Mouse (Mus musculus) MEL (cell line): ENCODE measurements around the gene Vegfb. TPM values are rescaled to one million over a fixed set of nuclear protein-coding genes. Genes with fewer than 3 reads are reported as not detected.
A peak's percentile ranks its signal among the peaks of the same experiment; 100 is the strongest.

Experiments used
- DNase-seq: peaks from one replicate; pipeline ENCODE4 v3.0.0; 2011; ENCODE audit warnings: low read depth, low spot score
- H3K27ac ChIP-seq: 2 replicates; pipeline ENCODE4 v1.5.1; 2012; ENCODE audit warnings: low read depth, mild to moderate bottlenecking, control low read depth, low read length, moderate library complexity; ENCODE audit not compliant: control insufficient read depth
- H3K27me3 ChIP-seq, 2 experiments: fragments of 150-350 bp in 1 of 2; sonication (generic) in 1 of 2; 2 replicates each; pipeline ENCODE4 v1.6.1; 2012; ENCODE audit warnings: low read length in 2 of 2, mild to moderate bottlenecking in 2 of 2, improper control_type of control experiment in 1 of 2, moderate library complexity in 1 of 2; ENCODE audit not compliant: insufficient read depth in 2 of 2, control insufficient read depth in 1 of 2
- H3K36me3 ChIP-seq, 2 experiments: 2 replicates each; pipeline ENCODE4 v1.6.1; 2012 to 2014; ENCODE audit warnings: low read length in 2 of 2, improper control_type of control experiment in 1 of 2, inconsistent platforms in 1 of 2, mild to moderate bottlenecking in 1 of 2; ENCODE audit not compliant: insufficient read depth in 2 of 2, control insufficient read depth in 1 of 2
- H3K4me1 ChIP-seq, 2 experiments: fragments of 150-350 bp in 1 of 2; sonication (generic) in 1 of 2; 2 replicates each; pipeline ENCODE4 v1.6.1; 2012; ENCODE audit warnings: low read length in 2 of 2, improper control_type of control experiment in 1 of 2, mild to moderate bottlenecking in 1 of 2; ENCODE audit not compliant: insufficient read depth in 2 of 2, control insufficient read depth in 1 of 2
- H3K4me3 ChIP-seq, 2 experiments: fragments of 150-350 bp in 1 of 2; sonication (generic) in 1 of 2; 2 replicates each; pipeline ENCODE4 v1.5.1; 2012; ENCODE audit warnings: low read depth in 2 of 2, low read length in 2 of 2, mild to moderate bottlenecking in 2 of 2, moderate library complexity in 2 of 2, control low read depth in 1 of 2, improper control_type of control experiment in 1 of 2; ENCODE audit not compliant: control insufficient read depth in 1 of 2, insufficient read depth in 1 of 2
- H3K79me2 ChIP-seq: 2 replicates; pipeline ENCODE4 v1.6.1; 2012; ENCODE audit warnings: mild to moderate bottlenecking, low read length, moderate library complexity; ENCODE audit not compliant: control insufficient read depth, poor library complexity, insufficient read depth
- H3K9ac ChIP-seq: 2 replicates; pipeline ENCODE4 v1.6.1; 2012; ENCODE audit warnings: low read depth, mild to moderate bottlenecking, control low read depth, low read length, moderate library complexity; ENCODE audit not compliant: control insufficient read depth, poor library complexity, severe bottlenecking
- H3K9me3 ChIP-seq: fragments of 150-350 bp; sonication (generic); replicated peaks from 2 replicates; pipeline ENCODE4 v1.6.1; 2012; ENCODE audit warnings: mild to moderate bottlenecking, low read length, improper control_type of control experiment, moderate library complexity; ENCODE audit not compliant: insufficient read depth
- BHLHE40 ChIP-seq: IDR thresholded peaks from 2 replicates; pipeline ENCODE4 v1.6.1; 2012; ENCODE audit warnings: low read depth, mild to moderate bottlenecking, inconsistent platforms, low read length, improper control_type of control experiment, borderline replicate concordance
- CHD1 ChIP-seq: IDR thresholded peaks from 2 replicates; pipeline ENCODE4 v1.6.1; 2012; ENCODE audit warnings: low read depth, mild to moderate bottlenecking, inconsistent platforms, low read length, improper control_type of control experiment
- E2F4 ChIP-seq: IDR thresholded peaks from 2 replicates; pipeline ENCODE4 v1.6.1; 2011; ENCODE audit warnings: low read depth, low read length, improper control_type of control experiment, borderline replicate concordance
- ELF1 ChIP-seq: IDR thresholded peaks from 2 replicates; pipeline ENCODE4 v1.6.1; 2014; ENCODE audit warnings: low read depth, mild to moderate bottlenecking, inconsistent platforms, low read length, improper control_type of control experiment, moderate library complexity
- ETS1 ChIP-seq: IDR thresholded peaks from 2 replicates; pipeline ENCODE4 v1.6.1; 2012; ENCODE audit warnings: low read depth, mild to moderate bottlenecking, inconsistent platforms, low read length, improper control_type of control experiment, moderate library complexity
- GABPA ChIP-seq: IDR thresholded peaks from 2 replicates; pipeline ENCODE4 v1.6.1; 2012; ENCODE audit warnings: low read depth, mild to moderate bottlenecking, inconsistent platforms, low read length, improper control_type of control experiment, moderate library complexity
- GATA1 ChIP-seq: IDR thresholded peaks from 2 replicates; pipeline ENCODE4 v1.6.1; 2011; ENCODE audit warnings: low read depth, low read length, improper control_type of control experiment
- HCFC1 ChIP-seq: IDR thresholded peaks from 2 replicates; pipeline ENCODE4 v1.6.1; 2012; ENCODE audit warnings: low read depth, mild to moderate bottlenecking, inconsistent platforms, low read length, improper control_type of control experiment, moderate library complexity
- JUND ChIP-seq: IDR thresholded peaks from 2 replicates; pipeline ENCODE4 v1.6.1; 2011; ENCODE audit warnings: low read depth, mild to moderate bottlenecking, improper control_type of control experiment, low read length
- KAT2A ChIP-seq: conservative IDR thresholded peaks from 2 replicates; pipeline ENCODE4 v1.6.1; 2012; ENCODE audit warnings: low read depth, low read length, improper control_type of control experiment, inconsistent platforms
- MAFK ChIP-seq: IDR thresholded peaks from 2 replicates; pipeline ENCODE4 v1.6.1; 2011; ENCODE audit warnings: low read depth, mild to moderate bottlenecking, low read length, improper control_type of control experiment, borderline replicate concordance
- MAX ChIP-seq: IDR thresholded peaks from 2 replicates; pipeline ENCODE4 v1.6.1; 2011; ENCODE audit warnings: low read length, improper control_type of control experiment
- MAZ ChIP-seq: IDR thresholded peaks from 2 replicates; pipeline ENCODE4 v1.6.1; 2012; ENCODE audit warnings: low read depth, mild to moderate bottlenecking, inconsistent platforms, low read length, improper control_type of control experiment
- MEF2A ChIP-seq: IDR thresholded peaks from 2 replicates; pipeline ENCODE4 v1.6.1; 2014; ENCODE audit warnings: low read depth, mild to moderate bottlenecking, inconsistent platforms, low read length, improper control_type of control experiment; ENCODE audit not compliant: poor library complexity, insufficient replicate concordance, severe bottlenecking; ENCODE audit errors: extremely low read depth
- MXI1 ChIP-seq: IDR thresholded peaks from 2 replicates; pipeline ENCODE4 v1.6.1; 2011; ENCODE audit warnings: mild to moderate bottlenecking, low read depth, low read length, improper control_type of control experiment
- MYB ChIP-seq: IDR thresholded peaks from 2 replicates; pipeline ENCODE4 v1.6.1; 2011; ENCODE audit warnings: mild to moderate bottlenecking, low read depth, low read length, improper control_type of control experiment
- MYC ChIP-seq: IDR thresholded peaks from 2 replicates; pipeline ENCODE4 v1.6.1; 2011; ENCODE audit warnings: low read depth, mild to moderate bottlenecking, low read length, improper control_type of control experiment, moderate library complexity
- NELFE ChIP-seq: IDR thresholded peaks from 2 replicates; pipeline ENCODE4 v1.6.1; 2011; ENCODE audit warnings: low read depth, low read length, improper control_type of control experiment
- NRF1 ChIP-seq: IDR thresholded peaks from 2 replicates; pipeline ENCODE4 v1.6.1; 2014; ENCODE audit warnings: low read depth, mild to moderate bottlenecking, inconsistent platforms, low read length, improper control_type of control experiment, moderate library complexity; ENCODE audit not compliant: poor library complexity, insufficient read depth, severe bottlenecking
- POLR2A ChIP-seq, 2 experiments: IDR thresholded peaks; 2 replicates each; pipeline ENCODE4 v1.6.1; 2011 to 2012; ENCODE audit warnings: low read length in 2 of 2, mild to moderate bottlenecking in 2 of 2, control low read depth in 1 of 2, improper control_type of control experiment in 1 of 2, low read depth in 1 of 2, moderate library complexity in 1 of 2; ENCODE audit not compliant: control insufficient read depth in 1 of 2, insufficient read depth in 1 of 2, poor library complexity in 1 of 2
- POLR2AphosphoS2 ChIP-seq: IDR thresholded peaks from 2 replicates; pipeline ENCODE4 v1.6.1; 2011; ENCODE audit warnings: low read length, improper control_type of control experiment
- RCOR1 ChIP-seq: IDR thresholded peaks from 2 replicates; pipeline ENCODE4 v1.6.1; 2012; ENCODE audit warnings: low read depth, mild to moderate bottlenecking, inconsistent platforms, low read length, improper control_type of control experiment
- SIN3A ChIP-seq: IDR thresholded peaks from 2 replicates; pipeline ENCODE4 v1.6.1; 2012; ENCODE audit warnings: low read length, improper control_type of control experiment, inconsistent platforms
- SMC3 ChIP-seq: IDR thresholded peaks from 2 replicates; pipeline ENCODE4 v1.6.1; 2011; ENCODE audit warnings: low read depth, low read length, improper control_type of control experiment
- TCF12 ChIP-seq: IDR thresholded peaks from 2 replicates; pipeline ENCODE4 v1.6.1; 2014; ENCODE audit warnings: low read depth, mild to moderate bottlenecking, inconsistent platforms, low read length, improper control_type of control experiment, moderate library complexity
- USF2 ChIP-seq, 2 experiments: IDR thresholded peaks; 2 replicates each; pipeline ENCODE4 v1.6.1; 2011 to 2012; ENCODE audit warnings: improper control_type of control experiment in 2 of 2, low read length in 2 of 2, borderline replicate concordance in 1 of 2, inconsistent platforms in 1 of 2, low read depth in 1 of 2, mild to moderate bottlenecking in 1 of 2; ENCODE audit not compliant: insufficient read depth in 1 of 2
- ZKSCAN1 ChIP-seq: IDR thresholded peaks from 2 replicates; pipeline ENCODE4 v1.6.1; 2012; ENCODE audit warnings: low read depth, mild to moderate bottlenecking, inconsistent platforms, low read length, improper control_type of control experiment, moderate library complexity
- ZMIZ1 ChIP-seq: IDR thresholded peaks from 2 replicates; pipeline ENCODE4 v1.6.1; 2012; ENCODE audit warnings: low read depth, mild to moderate bottlenecking, inconsistent platforms, low read length, improper control_type of control experiment, moderate library complexity
- polyA plus RNA-seq, 2 experiments: library from polyadenylated mRNA; stranded (reverse) in 1 of 2; unstranded in 1 of 2; fragments of >175 nt in 1 of 2; fragments of >200 nt in 1 of 2; gene quantifications; 2 replicates each; pipeline versions ENCODE4 v1.2.1 to v1.2.4; 2012; ENCODE audit warnings: low replicate concordance in 2 of 2, low read depth in 1 of 2; ENCODE audit not compliant: insufficient read length in 2 of 2, insufficient read depth in 1 of 2, missing spikeins in 1 of 2
- total RNA-seq: library from RNA; depleted of rRNA; stranded (reverse); fragments of 300-350 nt; gene quantifications from 2 replicates; pipeline ENCODE4 v1.2.3, GENCODE M21; 2012

Gene Vegfb
- total and polyA plus RNA-seq, 3 experiments, result 11.2 to 67.6 TPM; not detected in 1

- DNase-seq, result peak; percentile 94
- H3K27ac ChIP-seq, result peak within 1 kb of the TSS; percentile 45
- H3K4me1 ChIP-seq, result peaks cover 2 to 22% of the 10 kb centered on the region in 2 experiments; a peak in 3 of 4 replicates
- H3K79me2 ChIP-seq, result peaks cover 4% of the 10 kb centered on the region; the same call in 1 of the 2 replicates
- H3K4me3 ChIP-seq, result peak within 1 kb of the TSS; percentile 63 to 89
- H3K9ac ChIP-seq, result peak within 1 kb of the TSS; percentile 78
- peak; percentile 59 to 68; a peak in 3 of 4 replicates for TF ChIP-seq POLR2A (IDR thresholded peaks at IDR 0.05; ENCODE audit: control insufficient read depth in 1 of 2, insufficient read depth in 1 of 2, low read depth in 1 of 2, low read length in 2 of 2, poor library complexity in 1 of 2)
- TF ChIP-seq NELFE, result peak; percentile 61
- no peak for TF ChIP-seq SMC3
- no peak for TF ChIP-seq ETS1
- no peak for TF ChIP-seq NRF1
- TF ChIP-seq MAZ, result peak; percentile 20; the same call in 1 of the 2 replicates
- peak; percentile 58 for TF ChIP-seq MXI1
- TF ChIP-seq KAT2A, result no peak
- TF ChIP-seq MAFK, result no peak
- TF ChIP-seq E2F4, result no peak
- no peak for TF ChIP-seq BHLHE40
- TF ChIP-seq USF2 (IDR thresholded peaks at IDR 0.05; ENCODE audit: borderline replicate concordance in 1 of 2, insufficient read depth in 1 of 2, low read depth in 1 of 2, low read length in 2 of 2), result no peak
- no peak for TF ChIP-seq MEF2A
- TF ChIP-seq ELF1, result peak; percentile 71
- peak; percentile 58; the same call in 1 of the 2 replicates for TF ChIP-seq POLR2AphosphoS2
- peak; percentile 56; the same call in 1 of the 2 replicates for TF ChIP-seq SIN3A
- no peak for TF ChIP-seq ZMIZ1
- no peak for TF ChIP-seq CHD1
- TF ChIP-seq HCFC1, result peak; percentile 65; the same call in 1 of the 2 replicates
- TF ChIP-seq RCOR1, result no peak
- no peak for TF ChIP-seq GABPA
- TF ChIP-seq GATA1, result no peak
- TF ChIP-seq ZKSCAN1, result no peak
- TF ChIP-seq MAX, result 0 out of 2 replicates have a peak, but pooled peaks have one; percentile 16
- TF ChIP-seq MYB, result no peak
- peak; percentile 47; the same call in 1 of the 2 replicates for TF ChIP-seq TCF12
- TF ChIP-seq MYC, result no peak
- no peak for TF ChIP-seq JUND
- no peaks in the 10 kb centered on the region for H3K27me3 ChIP-seq
- H3K9me3 ChIP-seq, result no peaks in the 10 kb centered on the region
- peaks cover 2 to 3% of the 10 kb centered on the region in 2 experiments; a peak in 1 of 4 replicates for H3K36me3 ChIP-seq
These were observed 8.6 kb upstream of the Vegfb start, which contains the start of the genes Nudt22 and Trpt1 for GRCm38 (mm10) chr19:6996006-6996405. Nudt22 (minus strand) TSS chr19:6996117. Trpt1 (plus strand) TSS chr19:6996131.
